Mouse (Mus musculus): ENCODE measurements around the gene Akna. TPM values are rescaled to one million over a fixed set of nuclear protein-coding genes. Genes with fewer than 3 reads are reported as not detected.
"Not testable (repeated sequence)": the region's sequence is repeated elsewhere in the genome, so short reads cannot be mapped to it uniquely, and the experiment has no call there.

The Akna gene
- polyA plus RNA-seq, 1 experiment, result 5.6 TPM

DNA sequence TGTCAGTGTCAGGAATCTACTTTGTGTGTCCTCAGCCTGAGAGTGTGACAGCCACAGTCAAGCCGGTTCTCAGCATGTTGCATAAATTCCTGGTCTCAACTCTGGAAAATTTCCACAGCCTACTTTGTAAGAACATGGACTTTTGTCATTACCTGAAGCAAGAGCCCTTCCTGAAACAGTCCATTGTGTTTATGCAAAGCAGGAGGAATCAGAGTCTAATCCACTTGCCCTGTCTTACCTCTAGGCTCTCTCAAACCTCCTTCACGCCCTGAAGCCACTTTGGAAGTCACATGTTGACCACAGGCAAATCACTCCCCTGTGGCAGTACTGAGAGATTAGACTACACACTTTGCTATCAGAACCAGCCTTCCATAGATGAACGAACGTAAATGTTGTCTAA is 60.7 kb downstream of the Akna start:
- Histone ChIP-seq H3K4me3 (no peak overlapping the region), H3K4me2 (ENCODE audit: low read depth) (no peak overlapping the region), H3K27me3 (ENCODE audit: control insufficient read depth, insufficient read depth, insufficient read length) (peaks cover 10% of the 10 kb centered on the region), H3K79me2 (ENCODE audit: control insufficient read depth, insufficient read depth) (no peaks in the 10 kb centered on the region), H3ac (ENCODE audit: control insufficient read depth, insufficient read length) (no peak overlapping the region), H3K36me3 (ENCODE audit: control insufficient read depth, insufficient read depth) (no peaks in the 10 kb centered on the region)
- TF ChIP-seq MYOG (IDR thresholded peaks at IDR 0.05; ENCODE audit: control insufficient read depth in 1 of 3, insufficient read depth in 1 of 3, insufficient read length in 2 of 3, low read depth in 2 of 3) (no peak), MYOD1 (IDR thresholded peaks at IDR 0.05; ENCODE audit: control insufficient read depth in 1 of 3, insufficient read length in 2 of 3, low read depth in 2 of 3) (no peak), MAX (IDR thresholded peaks at IDR 0.05; ENCODE audit: low read depth) (no peak), TCF12 (IDR thresholded peaks at IDR 0.05; ENCODE audit: insufficient read depth, poor library complexity, severe bottlenecking) (no peak), POLR2A (IDR thresholded peaks at IDR 0.05; ENCODE audit: insufficient read length, low read depth) (no peak), E2F4 (IDR thresholded peaks at IDR 0.05; ENCODE audit: insufficient read depth) (no peak), POLR2AphosphoS2 (IDR thresholded peaks at IDR 0.05; ENCODE audit: insufficient read length, low read depth) (no peak), USF1 (IDR thresholded peaks at IDR 0.05; ENCODE audit: low read depth) (no peak), REST (IDR thresholded peaks at IDR 0.05; ENCODE audit: insufficient read depth, insufficient read length) (no peak), CEBPB (IDR thresholded peaks at IDR 0.05; ENCODE audit: insufficient read depth, poor library complexity, severe bottlenecking) (no peak), SRF (IDR thresholded peaks at IDR 0.05; ENCODE audit: control insufficient read depth, insufficient read length, low read depth) (no peak), TCF3 (IDR thresholded peaks at IDR 0.05; ENCODE audit: insufficient read length, low read depth) (no peak)

DNA sequence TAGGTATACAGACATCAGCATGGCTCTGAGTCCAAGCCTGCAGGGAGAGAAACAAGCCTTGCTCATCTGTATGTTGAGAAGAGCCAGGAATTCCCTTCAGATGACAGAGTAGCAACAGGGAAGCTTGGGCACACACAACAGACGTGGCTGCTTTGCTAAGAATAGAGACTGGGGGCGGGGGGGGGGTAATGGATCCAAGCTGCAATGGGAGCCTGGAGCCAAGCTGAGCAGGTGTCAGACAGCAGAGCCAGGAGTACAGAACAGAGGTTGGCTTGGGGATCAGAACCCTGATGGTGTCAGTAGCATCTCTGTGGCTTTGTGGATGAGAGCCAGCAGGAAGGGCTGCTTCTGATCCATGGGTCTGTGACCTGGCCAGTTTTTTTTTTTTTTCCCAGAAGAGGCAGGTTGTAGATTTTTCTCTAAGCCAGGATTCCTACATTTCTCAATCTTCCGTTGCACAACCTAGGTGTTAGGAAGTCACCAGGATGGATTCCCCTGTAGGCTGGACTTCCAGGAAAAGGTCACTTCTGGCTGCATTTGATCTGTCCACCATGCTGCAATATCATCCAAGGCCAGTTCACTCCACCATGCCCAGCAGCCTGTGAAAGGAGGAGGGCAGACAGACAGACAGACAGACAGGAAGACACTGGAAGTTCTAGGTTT is 64.6 kb downstream of the Akna start:
- TF ChIP-seq MYOD1 (IDR thresholded peaks at IDR 0.05; ENCODE audit: control insufficient read depth in 1 of 3, insufficient read length in 2 of 3, low read depth in 2 of 3) (peak in 1 of 3 experiments; percentile 38), USF1 (IDR thresholded peaks at IDR 0.05; ENCODE audit: low read depth) (no peak), MAX (IDR thresholded peaks at IDR 0.05; ENCODE audit: low read depth) (no peak)
- Histone ChIP-seq H3K4me3 (no peak overlapping the region), H3ac (ENCODE audit: control insufficient read depth, insufficient read length) (no peak overlapping the region), H3K4me2 (ENCODE audit: low read depth) (no peak overlapping the region), H3K27me3 (ENCODE audit: control insufficient read depth, insufficient read depth, insufficient read length) (peaks cover 10% of the 10 kb centered on the region), H3K36me3 (ENCODE audit: control insufficient read depth, insufficient read depth) (no peaks in the 10 kb centered on the region), H3K79me2 (ENCODE audit: control insufficient read depth, insufficient read depth) (no peaks in the 10 kb centered on the region)

DNA sequence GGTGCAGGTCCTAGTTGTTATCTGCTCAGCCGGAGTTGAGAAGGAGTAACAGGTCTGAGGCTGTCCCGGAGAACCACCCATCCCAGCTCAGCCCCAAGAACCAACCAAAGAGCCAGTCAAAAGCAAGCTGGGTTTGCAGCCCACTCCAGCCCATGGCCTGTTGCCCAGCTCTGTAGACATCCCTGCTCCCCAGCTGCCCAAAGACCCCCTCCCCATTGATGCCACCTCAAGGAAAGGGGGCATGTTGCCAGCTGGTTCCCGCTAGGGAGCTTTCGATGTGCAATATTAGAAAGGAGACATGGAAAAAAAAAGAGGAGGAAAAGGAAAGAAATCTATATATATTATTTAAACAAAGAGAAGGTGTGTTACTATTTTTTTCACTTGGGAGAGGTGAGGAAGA is 69.8 kb downstream of the Akna start:
- Histone ChIP-seq H3K4me2 (ENCODE audit: low read depth) (no peak overlapping the region), H3K4me3 (no peak overlapping the region), H3K79me2 (ENCODE audit: control insufficient read depth, insufficient read depth) (no peaks in the 10 kb centered on the region), H3ac (ENCODE audit: control insufficient read depth, insufficient read length) (no peak overlapping the region), H3K36me3 (ENCODE audit: control insufficient read depth, insufficient read depth) (no peaks in the 10 kb centered on the region), H3K27me3 (ENCODE audit: control insufficient read depth, insufficient read depth, insufficient read length) (peaks cover 29% of the 10 kb centered on the region)
- TF ChIP-seq MYOG (IDR thresholded peaks at IDR 0.05; ENCODE audit: control insufficient read depth in 1 of 3, insufficient read depth in 1 of 3, insufficient read length in 2 of 3, low read depth in 2 of 3) (no peak), TCF12 (IDR thresholded peaks at IDR 0.05; ENCODE audit: insufficient read depth, poor library complexity, severe bottlenecking) (no peak), REST (IDR thresholded peaks at IDR 0.05; ENCODE audit: insufficient read depth, insufficient read length) (no peak), POLR2A (IDR thresholded peaks at IDR 0.05; ENCODE audit: insufficient read length, low read depth) (no peak), CEBPB (IDR thresholded peaks at IDR 0.05; ENCODE audit: insufficient read depth, poor library complexity, severe bottlenecking) (no peak), TCF3 (IDR thresholded peaks at IDR 0.05; ENCODE audit: insufficient read length, low read depth) (no peak), USF1 (IDR thresholded peaks at IDR 0.05; ENCODE audit: low read depth) (no peak), MYOD1 (IDR thresholded peaks at IDR 0.05; ENCODE audit: control insufficient read depth in 1 of 3, insufficient read length in 2 of 3, low read depth in 2 of 3) (no peak), MAX (IDR thresholded peaks at IDR 0.05; ENCODE audit: low read depth) (no peak), E2F4 (IDR thresholded peaks at IDR 0.05; ENCODE audit: insufficient read depth) (no peak), POLR2AphosphoS2 (IDR thresholded peaks at IDR 0.05; ENCODE audit: insufficient read length, low read depth) (no peak), SRF (IDR thresholded peaks at IDR 0.05; ENCODE audit: control insufficient read depth, insufficient read length, low read depth) (no peak)

DNA sequence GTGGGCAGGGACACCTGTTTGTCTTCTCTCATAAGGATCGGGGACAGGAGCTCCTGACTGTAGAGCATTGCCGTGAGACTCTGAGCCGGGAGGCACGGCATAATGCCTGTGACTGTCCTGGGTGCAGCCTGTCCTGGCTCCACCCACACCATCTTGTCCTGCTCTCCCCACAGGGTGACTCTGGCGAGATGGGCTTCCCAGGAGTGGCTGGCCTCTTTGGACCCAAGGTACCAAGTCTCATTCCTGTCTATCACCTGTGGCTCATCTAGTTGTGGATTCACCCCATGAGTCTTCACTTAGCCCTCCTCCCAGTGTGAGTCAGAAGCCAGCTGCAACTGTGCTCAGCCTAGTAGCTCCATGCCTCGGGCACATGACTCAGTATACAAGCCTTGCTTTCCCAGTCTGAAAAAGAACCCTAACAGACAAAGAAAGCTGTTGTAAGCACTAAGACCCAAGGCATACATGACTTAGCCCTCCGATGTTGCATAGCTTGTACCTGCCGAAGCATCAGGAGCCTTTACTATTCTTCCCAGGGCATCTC is 79.8 kb downstream of the Akna start:
- Histone ChIP-seq H3K4me3 (no peak overlapping the region), H3K36me3 (ENCODE audit: control insufficient read depth, insufficient read depth) (no peaks in the 10 kb centered on the region), H3K79me2 (ENCODE audit: control insufficient read depth, insufficient read depth) (no peaks in the 10 kb centered on the region), H3K4me2 (ENCODE audit: low read depth) (no peak overlapping the region), H3K27me3 (ENCODE audit: control insufficient read depth, insufficient read depth, insufficient read length) (peaks cover 15% of the 10 kb centered on the region), H3ac (ENCODE audit: control insufficient read depth, insufficient read length) (no peak overlapping the region)
- TF ChIP-seq MYOG (IDR thresholded peaks at IDR 0.05; ENCODE audit: control insufficient read depth in 1 of 3, insufficient read depth in 1 of 3, insufficient read length in 2 of 3, low read depth in 2 of 3) (no peak), USF1 (IDR thresholded peaks at IDR 0.05; ENCODE audit: low read depth) (peak; percentile 62), TCF12 (IDR thresholded peaks at IDR 0.05; ENCODE audit: insufficient read depth, poor library complexity, severe bottlenecking) (peak; percentile 1)

DNA sequence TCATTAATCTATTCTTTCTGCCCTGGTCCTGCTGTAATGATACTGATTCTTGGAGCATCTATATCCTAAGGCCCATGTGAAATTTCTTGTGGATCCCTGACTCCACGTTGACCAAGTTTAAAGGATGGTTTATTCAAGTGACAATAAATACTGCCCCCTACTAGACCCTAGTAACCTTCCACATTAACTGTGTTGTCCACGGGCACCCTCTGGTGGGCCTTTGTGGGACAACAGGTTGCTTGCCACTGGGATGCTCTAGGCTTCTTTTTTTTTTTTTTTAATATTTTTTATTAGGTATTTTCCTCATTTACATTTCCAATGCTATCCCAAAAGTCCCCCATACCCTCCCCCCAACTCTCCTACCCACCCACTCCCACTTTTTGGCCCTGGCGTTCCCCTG is 83.6 kb downstream of the Akna start:
- H3K27me3 ChIP-seq (ENCODE audit: control insufficient read depth, insufficient read depth, insufficient read length); H3K79me2 ChIP-seq (ENCODE audit: control insufficient read depth, insufficient read depth); H3K36me3 ChIP-seq (ENCODE audit: control insufficient read depth, insufficient read depth): not testable (repeated sequence)

More for the DNA sequence above, 83.6 kb downstream of the Akna start:
- not testable (repeated sequence) for H3ac ChIP-seq (ENCODE audit: control insufficient read depth, insufficient read length); H3K4me3 ChIP-seq; H3K4me2 ChIP-seq (ENCODE audit: low read depth)

Other genes with a start within 250 kb of the Akna start
- gene Ambp, start 248.6 kb downstream of the Akna start, polyA plus RNA-seq (2012; fragmentation: generic; extraction: Trizol), result not detected
- gene Kif12, start 231.2 kb downstream of the Akna start, polyA plus RNA-seq (2012; fragmentation: generic; extraction: Trizol), result not detected
- gene Col27a1, start 189.3 kb downstream of the Akna start, polyA plus RNA-seq (2012; fragmentation: generic; extraction: Trizol), result 0.13 TPM
- gene Orm1, start 58.8 kb downstream of the Akna start, polyA plus RNA-seq (2012; fragmentation: generic; extraction: Trizol), result not detected
- 0.07 TPM for gene Orm3, start 47.2 kb downstream of the Akna start, polyA plus RNA-seq (2012; fragmentation: generic; extraction: Trizol)
- gene Orm2, start 40.9 kb downstream of the Akna start, polyA plus RNA-seq (2012; fragmentation: generic; extraction: Trizol), result not detected
- gene Whrn, start 92.6 kb upstream of the Akna start, polyA plus RNA-seq (2012; fragmentation: generic; extraction: Trizol), result 18.8 TPM
- 447 TPM for gene Atp6v1g1, start 141.4 kb upstream of the Akna start, polyA plus RNA-seq (2012; fragmentation: generic; extraction: Trizol)
- 19.5 TPM for gene Tmem268, start 155.4 kb upstream of the Akna start, polyA plus RNA-seq (2012; fragmentation: generic; extraction: Trizol)
- not detected for gene Gm11213, start 201.9 kb upstream of the Akna start, polyA plus RNA-seq (2012; fragmentation: generic; extraction: Trizol)
- gene Tex48, start 219.1 kb upstream of the Akna start, polyA plus RNA-seq (2012; fragmentation: generic; extraction: Trizol), result not detected